In genomic region chr16:74929739-74930138, GRCm38 (mm10) we compare ENCODE assay signal across 17 mouse cellular contexts.
"Had no signal": no experiment of that assay in that cellular context is flagged by ENCODE, and none has a peak within 500 bp of the region (broad histone marks: within the 10 kb centered on the region; RNA-seq: fewer than 3 reads in every experiment).

No protein-coding gene starts in this region.

- H3K9ac ChIP-seq: limb, embryonic 15.5 days; liver, embryonic 14.5 days; liver, postnatal 0 days; lung, embryonic 15.5 days had no signal

- H3K4me2 ChIP-seq: limb, embryonic 15.5 days; liver, embryonic 11.5 days; lung, embryonic 15.5 days; midbrain, embryonic 11.5 days had no signal

- H3K27ac ChIP-seq: left cerebral cortex, adult 2 months; limb, embryonic 15.5 days; liver, embryonic 14.5 days; lung, embryonic 15.5 days had no signal

- ATAC-seq: liver, postnatal 0 days had no signal

- H3K4me1 ChIP-seq: lung, embryonic 15.5 days had no signal

- H3K9me3 ChIP-seq: limb, embryonic 15.5 days; lung, embryonic 15.5 days had no signal

- DNase-seq: kidney, adult 18-20 months; kidney, adult 9 months; kidney, postnatal 25 days; layer of hippocampus, postnatal 36 days; liver, postnatal 0 days; lung, postnatal 14 days; lung, postnatal 4 days; midbrain, embryonic 14.5 days; thymus, adult 2 months; thymus, postnatal 14 days; thymus, postnatal 4 days had no signal

- H3K4me3 ChIP-seq: left cerebral cortex, adult 2 months; limb, embryonic 15.5 days; lung, embryonic 15.5 days had no signal

- H3K36me3 ChIP-seq: limb, embryonic 15.5 days; lung, embryonic 15.5 days had no signal

- H3K27me3 ChIP-seq: limb, embryonic 15.5 days; lung, embryonic 15.5 days had no signal
